Mouse (Mus musculus): ENCODE results near the gene Zfp579.
"Not testable (repeated sequence)": the region's sequence is repeated elsewhere in the genome, so short reads cannot be mapped to it uniquely, and the experiment has no call there.

Gene Zfp579

DNA sequence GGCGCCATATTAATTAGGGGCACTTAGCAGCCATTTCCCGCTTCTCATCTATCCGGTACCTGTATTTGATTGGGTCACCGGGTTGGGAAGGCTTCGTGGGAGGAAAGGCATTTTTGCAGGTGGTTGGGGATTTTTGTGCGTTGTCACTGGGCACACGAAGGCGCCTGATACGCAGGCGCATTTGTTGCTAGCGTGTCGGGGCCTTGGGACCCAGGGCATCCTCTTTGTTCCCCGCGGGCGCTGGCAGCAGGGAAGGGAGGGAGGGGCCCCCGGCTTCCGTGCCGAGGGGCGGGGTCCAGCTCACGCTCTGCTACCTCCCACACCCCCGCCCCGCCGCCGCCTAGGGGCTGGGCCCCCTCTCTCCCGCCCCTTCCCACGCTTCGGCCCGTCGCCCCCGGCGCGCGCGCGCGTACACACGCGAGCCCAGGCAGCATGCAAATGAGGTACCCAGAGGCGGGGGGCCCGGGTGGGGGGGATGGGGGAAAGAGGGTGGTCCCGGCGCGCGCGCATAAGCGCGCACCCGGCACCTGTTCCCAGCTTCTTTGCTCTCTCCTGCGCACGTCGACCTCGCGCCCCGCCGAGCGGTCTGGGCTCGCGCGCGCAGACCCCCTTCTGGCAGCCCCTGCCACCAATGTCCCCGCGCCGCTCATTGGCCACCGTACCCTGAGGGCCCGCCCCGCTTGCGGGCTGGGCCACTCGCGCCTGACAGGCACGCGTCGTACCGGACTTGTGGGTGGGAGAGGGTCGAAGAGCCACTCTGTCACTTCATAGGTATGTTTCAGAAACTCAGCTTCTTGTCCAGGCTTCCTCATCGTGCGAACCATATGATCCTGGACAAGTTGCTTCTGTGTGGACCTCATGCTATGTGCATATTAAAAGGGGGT lies 19.4 kb upstream of the Zfp579 start, which contains the start of gene Gm44973:
Gene Gm44973, plus strand, starts transcription at position 379 of the 884 bp plus-strand sequence.
- peak; percentile 97 for DNase-seq (ENCODE audit: low read depth, low spot score)

DNA sequence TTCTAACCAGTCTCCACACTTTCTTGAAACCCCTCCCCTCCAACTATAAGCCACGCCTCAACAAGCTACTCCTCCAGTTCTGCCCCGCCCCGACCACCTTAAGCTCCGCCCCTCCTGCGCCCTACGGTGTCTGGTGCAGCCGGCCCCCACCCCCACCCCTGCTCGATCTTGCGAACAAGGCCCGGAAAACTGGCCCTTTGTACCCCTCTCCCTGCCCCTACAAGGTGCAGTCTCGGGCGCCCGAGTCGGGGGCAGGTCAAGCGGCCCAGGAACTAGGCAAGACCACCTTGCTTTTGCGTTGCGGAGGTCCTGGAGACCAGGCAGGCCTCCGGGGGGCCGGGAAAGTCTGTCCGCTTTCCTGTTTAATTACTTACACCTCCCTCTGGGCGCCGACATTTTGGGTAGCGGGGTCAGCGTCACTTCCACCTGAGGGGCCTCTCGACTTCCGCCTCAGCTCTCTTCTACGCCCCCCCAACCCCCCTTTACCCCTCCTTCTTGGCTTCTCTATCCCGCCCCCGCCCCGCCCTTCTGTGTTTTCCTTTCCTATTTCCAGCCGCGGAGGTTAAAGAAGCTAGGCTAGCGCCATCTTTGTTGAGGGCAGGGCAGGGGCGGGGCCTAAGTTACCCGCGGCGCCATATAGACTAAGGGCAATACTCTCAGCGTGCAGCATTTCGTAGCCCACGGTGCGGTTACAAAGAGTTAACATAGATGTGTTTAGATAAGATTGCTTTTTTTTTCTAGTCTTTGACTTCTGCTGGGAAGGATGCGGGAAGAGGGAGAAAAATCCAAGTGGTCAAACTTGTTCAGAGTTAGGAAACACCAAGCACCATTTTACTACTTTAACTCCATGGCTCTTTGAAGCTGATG lies 18.5 kb upstream of the Zfp579 start, which contains the start of the genes Zfp524 and Fiz1:
Gene Zfp524, plus strand, starts transcription at position 165 of the 867 bp plus-strand sequence.
Gene Fiz1, minus strand, starts transcription at position 447 of the 867 bp plus-strand sequence.
- peak; percentile 99 for DNase-seq (ENCODE audit: low read depth, low spot score)

DNA sequence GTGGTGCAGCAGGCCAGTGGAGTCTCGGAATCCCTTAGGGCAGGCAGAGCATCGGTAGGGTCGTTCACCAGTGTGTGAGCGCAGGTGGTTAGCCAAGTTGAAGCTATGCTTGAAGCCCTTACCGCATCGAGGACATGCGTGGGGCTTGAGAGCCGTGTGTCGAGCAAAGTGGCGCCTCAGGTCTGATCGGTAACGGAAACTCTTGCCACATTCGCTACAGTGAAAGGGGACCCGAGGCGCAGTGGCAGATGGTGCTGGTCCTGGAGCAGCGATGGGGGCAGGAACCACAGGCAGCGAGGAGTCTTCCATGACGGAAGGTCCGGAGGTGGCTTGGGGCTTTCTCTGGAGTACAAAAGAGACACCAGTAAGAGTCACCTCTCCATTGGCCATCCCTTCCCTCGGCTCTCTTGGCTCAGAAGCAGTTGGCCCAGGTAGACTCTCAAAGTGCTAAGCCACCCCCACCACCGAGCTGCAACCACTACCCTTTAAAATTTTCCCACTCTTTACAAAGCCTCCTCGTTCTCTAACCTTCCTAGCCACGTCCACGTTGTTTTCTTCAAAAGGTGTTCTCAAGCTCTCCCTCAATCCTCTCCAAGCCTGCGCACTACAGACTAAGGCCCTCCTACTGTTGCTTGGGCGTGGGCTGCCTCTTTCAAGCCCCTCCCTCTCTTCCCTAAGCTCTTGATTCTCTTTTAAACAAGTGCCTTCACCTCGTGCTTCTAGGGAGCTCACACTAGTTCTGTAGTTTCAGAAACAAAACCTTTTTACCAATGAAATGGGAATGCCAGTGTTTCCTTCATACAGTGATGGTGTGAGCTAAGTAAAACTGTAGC lies 16.9 kb upstream of the Zfp579 start:
- DNase-seq (ENCODE audit: low read depth, low spot score): no peak

DNA sequence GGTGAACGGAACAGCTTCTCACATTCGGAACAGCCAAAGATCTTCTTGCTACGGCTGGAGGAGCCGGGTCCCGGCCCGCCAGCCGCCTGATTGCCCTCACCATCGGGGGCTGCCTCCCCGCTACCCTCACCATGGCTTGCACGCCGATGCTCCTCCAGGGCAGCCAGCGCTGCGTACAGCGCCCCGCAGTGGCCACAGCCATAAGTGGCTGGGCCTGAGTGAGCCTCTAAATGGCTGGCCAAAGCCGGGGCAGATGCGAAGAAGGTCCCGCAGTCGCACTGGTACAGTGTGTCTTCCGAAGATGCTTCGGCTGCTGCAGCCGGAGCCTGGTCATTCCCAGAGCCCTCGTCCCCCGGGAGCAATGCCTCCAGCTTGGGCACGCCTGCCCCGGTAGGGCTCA lies 12.3 kb upstream of the Zfp579 start:
- no peak for DNase-seq (ENCODE audit: low read depth, low spot score)

DNA sequence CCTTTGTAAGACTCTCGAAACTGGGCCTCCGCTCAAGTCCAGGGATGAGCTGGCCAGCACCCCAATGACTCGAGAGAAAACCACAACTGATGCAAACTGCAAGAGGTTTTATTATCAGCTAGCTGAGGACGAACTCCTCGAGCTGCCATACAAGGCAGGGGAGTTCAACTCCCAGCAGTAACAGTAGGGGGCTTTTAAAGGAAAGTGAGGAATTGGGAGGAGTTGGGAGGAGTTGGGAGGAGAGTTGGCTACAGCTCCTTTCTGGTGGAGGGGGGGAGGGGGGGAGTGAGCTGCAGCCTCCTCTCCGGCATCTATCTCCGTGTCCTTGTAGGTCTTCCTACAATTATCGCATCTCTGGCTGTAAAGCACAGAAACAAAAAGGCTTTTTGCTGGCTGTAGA lies 6.9 kb upstream of the Zfp579 start:
- DNase-seq (ENCODE audit: low read depth, low spot score): not testable (repeated sequence)

DNA sequence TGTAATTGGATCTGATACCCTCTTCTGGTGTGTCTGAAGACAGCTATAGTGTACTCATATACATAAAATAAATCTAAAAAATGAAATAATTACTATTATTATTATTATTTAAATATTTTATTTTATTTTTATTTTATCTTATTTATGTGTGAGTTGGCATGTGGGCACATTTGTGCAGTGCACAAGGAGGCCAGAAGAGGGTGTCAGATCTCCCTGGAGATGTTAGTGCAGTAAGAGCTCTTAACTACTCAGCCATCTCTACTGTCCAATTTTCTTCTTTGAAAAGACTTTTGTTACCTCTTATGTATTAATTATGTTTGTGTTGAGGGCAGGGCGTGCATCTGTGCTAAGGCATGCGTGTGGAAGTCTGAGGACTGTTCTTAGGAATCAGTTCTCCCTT lies 3.9 kb upstream of the Zfp579 start:
- peak; percentile 54 for DNase-seq (ENCODE audit: low read depth, low spot score)

DNA sequence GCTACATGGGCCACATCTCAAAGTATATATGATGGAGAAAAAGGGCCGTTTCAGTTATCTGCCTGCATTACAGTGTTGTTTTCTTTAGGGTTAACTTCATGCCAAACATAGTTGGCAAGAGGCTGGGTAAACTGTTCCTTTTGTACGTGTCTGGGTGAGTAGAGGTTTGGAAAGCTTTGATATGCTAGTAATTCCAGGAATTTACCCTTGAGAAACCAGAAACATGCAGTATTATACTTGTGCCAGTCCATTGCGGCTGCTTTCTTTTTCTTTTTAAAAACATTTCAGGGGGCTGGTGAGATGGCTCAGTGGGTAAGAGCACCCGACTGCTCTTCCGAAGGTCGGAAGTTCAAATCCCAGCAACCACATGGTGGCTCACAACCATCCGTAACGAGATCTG lies 976 bp upstream of the Zfp579 start:
- no peak for DNase-seq (ENCODE audit: low read depth, low spot score)

DNA sequence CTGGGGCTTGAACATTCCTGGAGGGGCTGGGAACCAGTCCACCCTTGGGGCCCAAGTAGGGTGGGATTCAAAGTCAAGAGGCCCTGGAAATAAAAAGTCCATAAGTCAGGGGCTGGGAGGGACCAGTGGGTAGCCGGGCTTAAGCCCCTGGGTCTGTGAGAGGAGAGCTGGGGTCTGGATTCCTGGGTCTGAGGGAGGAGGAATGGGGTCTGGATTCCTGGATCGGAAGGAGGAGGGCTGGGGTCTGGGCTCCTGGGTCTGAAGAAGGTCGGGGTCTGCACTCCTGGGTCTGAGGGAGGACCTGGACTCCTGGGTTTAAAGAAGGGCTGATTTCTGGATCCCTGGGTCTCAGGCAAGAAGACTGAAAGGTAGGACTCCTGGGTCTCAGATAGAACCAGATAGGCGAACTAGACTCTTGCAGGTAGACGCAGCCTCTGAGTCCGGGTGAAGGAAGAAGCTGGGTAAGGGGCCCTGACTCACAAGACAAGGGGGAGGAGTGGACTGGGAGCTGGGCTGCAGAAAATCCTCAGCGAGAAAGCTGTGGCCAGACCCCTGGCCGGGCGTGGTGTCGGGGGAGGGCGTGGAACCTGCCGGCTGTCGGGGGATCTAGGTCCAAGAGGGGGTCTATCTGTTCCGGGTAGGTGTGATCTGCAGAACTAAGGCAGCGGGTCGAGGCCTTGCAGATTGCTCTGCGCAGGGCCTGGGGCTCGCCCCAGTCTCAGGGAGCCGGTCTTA lies 523 bp downstream of the Zfp579 start:
- no peak for DNase-seq (ENCODE audit: low read depth, low spot score)

DNA sequence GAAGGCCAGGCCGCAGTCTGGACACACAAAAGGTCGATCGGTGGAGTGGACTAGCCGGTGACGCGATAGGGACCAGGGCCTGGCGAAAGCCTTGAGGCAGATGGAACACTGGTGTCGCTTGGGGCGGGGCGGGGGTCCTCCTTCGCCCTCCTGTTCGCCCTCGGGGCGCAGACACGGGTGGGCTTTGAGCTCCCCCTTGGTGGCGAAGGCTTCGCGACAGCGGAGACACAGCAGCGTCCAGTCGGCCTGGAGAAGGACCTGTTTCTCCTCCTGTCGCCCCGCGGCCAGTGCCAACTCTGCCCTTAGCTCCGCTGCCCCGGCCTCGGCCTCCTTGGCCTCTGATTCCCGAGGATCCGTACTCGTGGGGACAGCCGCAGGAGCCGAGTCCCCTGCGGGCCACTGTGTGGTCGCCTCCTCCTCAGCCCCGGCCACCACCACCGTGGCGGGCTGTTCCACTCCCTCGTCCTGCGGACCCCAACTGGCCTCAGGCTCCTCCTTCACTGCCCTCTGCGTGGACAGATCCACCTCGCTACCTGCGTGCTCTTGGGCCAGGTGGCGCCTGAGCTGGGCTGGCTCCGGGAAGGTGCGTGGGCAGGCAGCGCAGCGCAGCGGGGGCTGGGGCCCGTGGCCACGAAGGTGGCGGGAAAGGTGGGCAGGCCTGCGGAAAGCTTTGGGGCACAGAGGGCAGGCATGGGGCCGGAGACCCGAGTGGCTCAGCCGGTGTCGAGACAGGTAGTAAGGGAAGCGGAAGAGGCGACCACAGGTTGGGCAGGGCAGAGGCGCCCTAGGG lies 1.8 kb downstream of the Zfp579 start:
- DNase-seq (ENCODE audit: low read depth, low spot score): no peak

DNA sequence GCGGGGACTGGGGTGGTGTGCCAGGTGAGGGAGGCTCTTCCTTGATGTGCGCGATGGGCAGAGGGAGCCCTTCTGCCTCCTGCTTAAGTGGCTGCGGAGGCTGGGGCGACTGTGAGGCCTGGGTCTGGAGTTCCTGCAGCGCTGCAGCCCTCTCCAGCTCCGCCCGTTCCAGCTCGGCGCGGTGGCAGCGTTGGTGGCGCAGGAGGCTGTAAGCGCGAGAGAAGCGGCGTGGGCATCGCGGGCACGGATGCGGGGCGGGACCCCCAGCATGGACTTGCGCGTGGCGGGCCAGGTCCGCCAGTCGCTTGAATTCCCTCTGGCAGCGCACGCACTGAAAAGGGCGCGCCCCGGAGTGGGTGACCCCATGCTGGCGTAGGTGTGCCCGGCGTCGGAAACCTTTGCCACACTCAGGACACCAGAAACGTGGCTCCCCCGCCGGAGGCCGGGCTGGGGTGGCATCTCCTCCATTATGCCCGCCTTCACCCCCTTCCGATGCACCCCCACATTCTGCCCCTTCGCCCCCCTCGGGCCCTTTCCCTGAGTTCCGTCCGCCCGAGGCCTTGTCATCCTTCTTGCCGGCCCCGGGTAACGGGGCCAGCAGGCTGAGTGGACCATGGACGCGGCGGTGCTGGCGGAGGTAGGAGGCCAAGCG lies 2.5 kb downstream of the Zfp579 start:
- no peak for DNase-seq (ENCODE audit: low read depth, low spot score)

DNA sequence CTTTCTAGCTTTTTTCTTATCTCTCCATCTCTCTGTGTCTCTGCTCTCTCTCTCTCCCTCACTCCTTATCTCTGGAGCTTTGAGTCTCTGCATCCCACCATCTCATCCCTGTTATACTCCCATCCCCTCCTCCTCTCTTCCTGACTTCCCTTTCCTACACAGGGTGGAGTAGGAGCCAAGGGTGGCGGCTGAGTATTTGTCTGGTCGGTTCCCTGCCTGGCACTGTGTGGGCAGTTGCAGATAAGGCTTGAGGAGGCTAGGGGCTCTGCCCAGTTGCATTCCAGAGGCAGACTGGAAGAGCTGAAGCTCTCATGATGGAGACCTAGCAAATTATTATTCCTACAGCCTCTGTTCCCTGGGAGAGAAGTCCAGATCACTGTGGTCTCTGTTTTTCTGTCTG lies 7.7 kb downstream of the Zfp579 start:
- no peak for DNase-seq (ENCODE audit: low read depth, low spot score)

DNA sequence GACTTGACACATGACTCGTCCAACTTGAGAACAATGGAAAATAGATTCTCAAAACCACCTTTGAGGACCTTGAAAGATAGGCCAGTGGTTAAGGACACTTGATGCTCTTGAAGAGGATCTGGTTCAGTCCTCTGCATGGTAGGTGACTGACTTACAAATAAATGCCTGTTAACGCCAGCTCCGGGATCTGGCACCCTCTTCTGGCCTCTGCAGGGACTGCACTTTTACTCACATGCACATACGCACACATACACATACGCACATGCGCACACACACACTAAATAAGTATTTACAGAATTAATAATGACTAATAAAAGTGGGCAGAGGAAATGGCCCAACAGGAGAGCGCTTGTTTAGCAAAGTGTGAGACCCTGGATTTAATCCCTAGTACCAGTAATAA lies 19.1 kb downstream of the Zfp579 start:
- no peak for DNase-seq (ENCODE audit: low read depth, low spot score)

DNA sequence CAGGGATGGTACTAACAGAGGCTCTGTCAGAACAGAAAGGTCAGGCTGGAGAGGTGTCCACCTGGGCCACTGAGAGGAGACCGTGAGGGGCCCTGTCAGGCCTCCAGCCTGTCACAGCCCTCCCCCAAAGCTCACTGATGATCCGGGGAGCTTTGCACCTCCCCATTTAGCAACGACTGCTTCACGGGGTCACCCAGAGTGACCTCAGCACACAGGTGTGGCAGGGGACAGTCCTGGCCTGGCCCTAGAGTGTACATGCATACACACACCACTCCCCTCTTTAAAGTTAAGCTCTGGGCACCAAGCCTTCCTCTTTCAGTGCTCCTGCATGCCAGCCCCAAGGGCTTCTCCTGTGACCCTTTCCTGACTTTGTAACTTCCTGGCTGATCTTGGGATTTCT lies 20.5 kb downstream of the Zfp579 start:
- no peak for DNase-seq (ENCODE audit: low read depth, low spot score)

DNA sequence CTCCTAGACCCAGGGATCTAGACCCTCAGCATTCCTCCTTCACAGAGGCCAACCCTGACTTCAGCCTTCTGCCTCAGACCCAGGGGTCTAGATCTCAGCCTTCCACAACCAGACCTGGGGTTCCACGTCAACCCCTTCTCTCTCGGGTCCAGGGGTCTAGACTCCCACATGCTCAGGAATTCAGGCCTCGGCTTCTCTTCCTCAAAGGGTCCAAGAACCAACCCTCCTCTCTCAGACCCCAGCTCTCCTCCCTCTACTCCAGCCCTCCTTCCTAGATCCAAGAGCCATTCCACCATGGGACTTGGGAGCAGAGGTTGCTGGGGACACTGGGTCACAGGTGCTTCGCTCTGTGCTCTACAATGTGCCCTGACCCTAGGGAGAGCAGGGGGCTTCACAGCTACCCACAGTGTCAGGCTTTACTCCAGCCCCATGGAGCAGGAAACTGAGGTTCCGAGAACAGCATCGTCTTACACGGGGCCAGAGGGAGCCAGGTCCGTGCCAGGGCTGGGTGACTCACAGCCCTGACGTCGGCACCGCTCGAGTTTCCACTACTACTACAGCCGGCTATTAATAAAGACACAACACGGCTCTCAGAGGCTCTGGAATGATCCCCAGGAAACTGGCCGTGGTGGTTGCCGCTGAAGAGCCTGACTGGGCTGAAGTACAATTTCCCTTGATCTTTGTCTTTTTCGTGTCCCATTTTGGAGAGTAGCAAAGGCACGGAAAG lies 23.5 kb downstream of the Zfp579 start:
- peak; percentile 10 for DNase-seq (ENCODE audit: low read depth, low spot score)

DNA sequence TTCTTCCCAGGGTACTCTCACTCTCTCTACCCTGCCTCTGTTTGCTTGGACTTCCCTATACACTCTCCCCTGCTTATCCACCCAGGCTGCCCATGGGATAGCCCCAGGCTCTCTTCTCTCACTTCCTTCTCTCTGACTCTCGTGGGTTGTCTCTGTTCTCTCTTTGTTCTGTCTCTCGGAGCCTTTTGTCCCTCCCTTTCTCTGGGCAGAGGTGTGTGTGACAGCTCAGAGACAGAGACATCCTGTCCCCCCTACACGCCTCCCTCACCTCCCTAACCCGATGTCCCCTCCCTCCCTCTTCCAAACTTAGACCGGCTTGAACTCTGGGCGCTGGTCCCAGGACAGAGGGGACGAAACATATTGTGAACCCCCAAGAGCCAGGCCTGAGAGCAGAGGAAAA lies 24.2 kb downstream of the Zfp579 start:
- no peak for DNase-seq (ENCODE audit: low read depth, low spot score)

DNA sequence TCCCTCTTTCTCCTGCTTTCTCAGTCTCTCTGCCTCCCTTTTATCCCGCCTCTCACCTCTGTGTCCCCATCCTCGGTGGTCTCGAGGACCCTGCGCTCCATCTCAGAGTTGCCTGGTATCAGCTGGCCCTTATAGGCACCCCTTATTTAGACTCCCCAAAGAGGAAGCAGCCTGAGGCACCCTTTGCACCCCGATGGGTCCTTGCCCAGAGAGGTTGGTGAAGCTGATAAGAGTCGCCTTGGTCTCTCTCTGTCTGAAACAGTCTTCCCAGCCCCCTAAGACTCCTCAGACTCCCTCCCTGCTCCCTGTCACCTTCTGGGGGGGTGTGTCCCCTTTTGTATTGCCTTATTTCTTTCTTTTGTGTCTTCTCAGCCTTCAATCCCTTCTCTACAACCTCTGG lies 24.9 kb downstream of the Zfp579 start, which contains the start of gene Sbk3:
Gene Sbk3, minus strand, starts transcription at position 101 of the 400 bp plus-strand sequence.
- DNase-seq (ENCODE audit: low read depth, low spot score): no peak

DNA sequence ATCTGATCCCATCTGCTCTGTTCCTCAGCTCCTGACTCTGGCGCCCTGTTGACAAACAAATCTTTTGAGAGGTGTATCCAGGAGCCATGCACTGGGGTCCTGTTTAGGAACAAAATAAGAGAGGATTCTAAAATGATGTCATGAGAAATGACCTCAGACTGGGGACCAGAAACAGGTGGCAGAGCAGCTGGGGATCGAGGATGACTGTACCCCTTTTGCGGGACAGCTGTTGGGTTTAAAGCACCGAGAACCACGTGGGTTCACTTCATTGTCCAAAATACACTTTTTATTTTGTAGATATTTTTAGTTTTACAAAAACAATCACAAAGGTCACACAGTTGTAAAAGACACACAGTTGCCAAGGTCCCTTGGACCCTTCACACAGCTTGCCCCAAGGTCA lies 31.0 kb downstream of the Zfp579 start:
- no peak for DNase-seq (ENCODE audit: low read depth, low spot score)

DNA sequence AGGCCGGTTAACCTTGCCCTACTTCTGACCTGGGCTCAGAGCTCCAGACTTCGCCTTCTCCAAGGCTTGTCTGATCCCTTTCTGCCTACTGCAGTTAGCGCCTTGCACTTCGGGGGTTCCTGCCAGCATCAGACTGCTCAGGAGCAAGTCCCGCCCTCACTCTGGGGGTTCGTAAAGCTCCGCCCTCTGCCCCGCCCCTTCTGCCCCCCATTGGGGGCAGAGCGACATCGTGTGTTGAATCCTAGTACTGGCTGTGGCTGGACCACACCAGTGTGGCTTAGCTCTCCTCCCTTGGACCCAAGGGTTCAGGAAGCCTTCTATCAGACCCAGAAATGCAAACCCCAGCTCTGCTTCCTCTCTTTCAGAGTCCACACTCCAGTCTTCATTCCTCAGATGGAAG lies 31.7 kb downstream of the Zfp579 start, which contains the start of gene Sbk2:
Gene Sbk2, minus strand, starts transcription at position 135 of the 400 bp plus-strand sequence.
- DNase-seq (ENCODE audit: low read depth, low spot score): peak; percentile 82

DNA sequence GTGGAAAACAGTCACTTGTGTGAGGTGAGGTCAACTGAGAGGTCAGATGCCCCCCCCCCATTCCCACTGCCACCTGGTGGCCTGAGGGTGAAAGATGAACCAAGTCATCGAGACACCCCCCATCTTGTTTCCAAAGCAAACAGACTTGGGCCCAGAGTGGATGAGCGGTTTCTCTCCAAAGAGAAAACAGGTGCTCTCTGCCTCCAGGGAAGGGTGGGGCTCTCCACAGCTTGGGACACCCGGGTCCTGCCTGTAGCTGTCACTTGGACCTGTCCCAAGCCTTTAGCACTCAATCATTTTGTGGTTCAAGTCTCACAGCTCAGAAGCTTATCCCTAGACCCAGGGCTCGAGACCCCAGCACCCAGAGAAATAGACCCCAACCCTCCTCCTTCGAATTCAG lies 32.4 kb downstream of the Zfp579 start:
- DNase-seq (ENCODE audit: low read depth, low spot score): no peak
